Mouse (Mus musculus): ENCODE data around the gene Aqp12. TPM values are rescaled to one million over a fixed set of nuclear protein-coding genes. Genes with fewer than 3 reads are reported as not detected.
A peak's percentile ranks its signal among the peaks of the same experiment; 100 is the strongest.

Gene Aqp12
- polyA plus RNA-seq, 1 experiment from 2014 or later = not detected

DNA sequence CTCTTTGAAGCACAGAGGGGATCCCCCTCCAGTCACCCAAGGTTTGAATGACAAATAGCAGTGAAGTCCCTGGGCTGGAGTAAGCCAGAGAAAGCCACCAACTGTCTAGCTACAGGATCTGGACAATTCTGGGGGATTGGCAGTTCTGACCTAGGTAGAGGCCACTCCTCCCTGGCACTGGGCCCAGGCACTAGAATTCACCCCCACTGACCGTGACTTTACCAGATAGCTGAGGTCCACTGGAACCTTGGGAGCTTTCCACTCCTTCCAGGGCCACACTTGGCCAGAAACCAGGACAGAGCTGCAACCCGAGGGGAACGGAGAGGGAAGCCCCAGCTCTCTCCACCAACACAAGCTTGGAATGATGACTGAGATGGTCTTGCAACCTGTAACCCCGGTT is 3.1 kb downstream of the Aqp12 start:
- ATAC-seq (ENCODE audit: low read depth) (no peak), DNase-seq (ENCODE audit: low spot score) (no peak)
- Histone ChIP-seq H3K4me1 (ENCODE audit: control insufficient read depth, insufficient read depth, low read length) (no peaks in the 10 kb centered on the region), H3K27me3 (replicated peaks; ENCODE audit: control insufficient read depth, insufficient read depth, low read length) (no peaks in the 10 kb centered on the region), H3K9me3 (ENCODE audit: control insufficient read depth, low read length) (no peaks in the 10 kb centered on the region), H3K9ac (ENCODE audit: low read depth, low read length) (no peak overlapping the region), H3K36me3 (ENCODE audit: control insufficient read depth, insufficient read depth, low read length) (no peaks in the 10 kb centered on the region), H3K4me3 (ENCODE audit: low read depth, low read length) (no peak overlapping the region), H3K27ac (replicated peaks; ENCODE audit: low read depth, low read length) (no peak overlapping the region), H3K4me2 (ENCODE audit: low read depth, low read length) (no peak overlapping the region)
- 53% methylated on average over 4 of the region's 4 CpGs for WGBS

DNA sequence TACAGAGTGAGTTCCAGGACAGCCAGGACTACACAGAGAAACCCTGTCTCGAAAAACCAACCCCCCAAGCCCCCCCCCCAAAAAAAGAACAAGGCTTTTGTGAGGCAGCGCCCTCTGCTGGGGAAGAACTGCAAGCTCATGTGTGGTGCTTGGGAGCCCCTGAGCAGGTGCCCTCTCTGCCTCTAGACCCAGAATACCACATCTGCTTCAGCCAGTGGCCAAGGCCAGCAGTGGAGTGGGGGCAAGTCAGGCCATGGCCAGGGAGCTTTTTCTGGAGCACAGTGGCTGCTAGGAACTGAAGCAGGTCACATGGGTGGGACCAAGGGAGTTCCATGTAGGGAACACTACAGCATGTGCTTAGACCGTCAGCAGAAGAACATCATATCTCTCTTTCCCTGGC is 4.6 kb downstream of the Aqp12 start:
- H3K4me3 ChIP-seq (ENCODE audit: low read depth, low read length) = no peak overlapping the region
- H3K27me3 ChIP-seq (replicated peaks; ENCODE audit: control insufficient read depth, insufficient read depth, low read length) = no peaks in the 10 kb centered on the region
- 22% methylated on average over 3 of the region's 3 CpGs for WGBS
- H3K36me3 ChIP-seq (ENCODE audit: control insufficient read depth, insufficient read depth, low read length) = no peaks in the 10 kb centered on the region
- H3K4me2 ChIP-seq (ENCODE audit: low read depth, low read length) = no peak overlapping the region
- no peaks in the 10 kb centered on the region for H3K4me1 ChIP-seq (ENCODE audit: control insufficient read depth, insufficient read depth, low read length)
- H3K9ac ChIP-seq (ENCODE audit: low read depth, low read length) = no peak overlapping the region
- no peak for DNase-seq (ENCODE audit: low spot score)
- H3K9me3 ChIP-seq (ENCODE audit: control insufficient read depth, low read length) = no peaks in the 10 kb centered on the region
- no peak for ATAC-seq (ENCODE audit: low read depth)
- no peak overlapping the region for H3K27ac ChIP-seq (replicated peaks; ENCODE audit: low read depth, low read length)

DNA sequence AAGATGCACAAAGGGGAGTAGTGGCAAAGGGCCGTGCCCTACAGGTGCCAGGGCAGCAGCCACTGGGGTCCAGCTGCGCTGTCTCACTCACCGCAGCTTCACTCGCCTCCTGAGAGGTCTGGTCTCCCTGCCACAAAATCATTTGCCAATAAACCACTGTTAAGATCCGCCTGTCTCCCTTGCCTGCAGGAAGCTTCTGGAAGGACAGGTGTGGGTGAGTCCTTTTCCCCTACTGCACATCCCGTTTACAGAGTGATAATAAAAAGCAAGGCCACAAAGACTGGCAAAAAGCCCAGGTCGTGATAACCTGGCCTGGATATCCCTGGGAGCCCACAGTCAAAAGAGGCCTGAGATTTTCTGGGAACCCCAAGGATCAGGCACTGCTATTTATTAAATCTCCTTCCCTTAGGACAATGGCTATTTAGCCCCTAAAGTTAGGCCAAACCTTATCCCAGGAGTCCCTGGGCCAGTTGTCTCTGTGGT is 6.0 kb downstream of the Aqp12 start:
- H3K27ac ChIP-seq (replicated peaks; ENCODE audit: low read depth, low read length) = no peak overlapping the region
- H3K4me2 ChIP-seq (ENCODE audit: low read depth, low read length) = no peak overlapping the region
- DNase-seq (ENCODE audit: low spot score) (no peak), ATAC-seq (ENCODE audit: low read depth) (no peak)
- no peaks in the 10 kb centered on the region for H3K9me3 ChIP-seq (ENCODE audit: control insufficient read depth, low read length)
- 77% methylated on average over 7 of the region's 7 CpGs for WGBS
- H3K4me3 ChIP-seq (ENCODE audit: low read depth, low read length) = no peak overlapping the region
- H3K4me1 ChIP-seq (ENCODE audit: control insufficient read depth, insufficient read depth, low read length) = no peaks in the 10 kb centered on the region
- H3K27me3 ChIP-seq (replicated peaks; ENCODE audit: control insufficient read depth, insufficient read depth, low read length) = no peaks in the 10 kb centered on the region
- H3K36me3 ChIP-seq (ENCODE audit: control insufficient read depth, insufficient read depth, low read length) = no peaks in the 10 kb centered on the region
- no peak overlapping the region for H3K9ac ChIP-seq (ENCODE audit: low read depth, low read length)

DNA sequence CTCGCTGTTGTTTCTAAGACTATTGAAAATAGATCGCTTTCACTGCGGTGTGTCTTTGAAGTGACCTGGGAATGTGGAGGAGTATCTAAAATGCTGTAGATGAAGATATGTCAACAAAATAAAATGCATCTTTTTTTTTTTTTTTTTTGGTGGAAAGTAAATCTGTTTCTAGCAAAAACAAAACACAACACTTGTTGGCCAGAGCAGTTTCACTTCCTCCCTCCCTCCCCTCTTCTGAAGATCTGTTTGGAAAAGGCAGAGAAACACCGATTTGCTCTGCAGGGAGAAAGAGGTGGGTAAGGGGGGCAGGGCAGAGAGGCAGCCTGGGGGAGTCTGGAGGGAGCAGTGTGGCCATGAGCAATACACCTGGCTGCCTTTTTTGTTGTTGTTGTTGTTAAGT is 7.2 kb downstream of the Aqp12 start:
- Histone ChIP-seq H3K4me2 (ENCODE audit: low read depth, low read length) (no peak overlapping the region), H3K9me3 (ENCODE audit: control insufficient read depth, low read length) (no peaks in the 10 kb centered on the region), H3K4me3 (ENCODE audit: low read depth, low read length) (no peak overlapping the region), H3K27me3 (replicated peaks; ENCODE audit: control insufficient read depth, insufficient read depth, low read length) (no peaks in the 10 kb centered on the region), H3K9ac (ENCODE audit: low read depth, low read length) (no peak overlapping the region), H3K4me1 (ENCODE audit: control insufficient read depth, insufficient read depth, low read length) (no peaks in the 10 kb centered on the region), H3K27ac (replicated peaks; ENCODE audit: low read depth, low read length) (no peak overlapping the region), H3K36me3 (ENCODE audit: control insufficient read depth, insufficient read depth, low read length) (no peaks in the 10 kb centered on the region)
- ATAC-seq (ENCODE audit: low read depth) = no peak
- DNase-seq (ENCODE audit: low spot score) = no peak
- WGBS = 79% methylated on average over 4 of the region's 4 CpGs

DNA sequence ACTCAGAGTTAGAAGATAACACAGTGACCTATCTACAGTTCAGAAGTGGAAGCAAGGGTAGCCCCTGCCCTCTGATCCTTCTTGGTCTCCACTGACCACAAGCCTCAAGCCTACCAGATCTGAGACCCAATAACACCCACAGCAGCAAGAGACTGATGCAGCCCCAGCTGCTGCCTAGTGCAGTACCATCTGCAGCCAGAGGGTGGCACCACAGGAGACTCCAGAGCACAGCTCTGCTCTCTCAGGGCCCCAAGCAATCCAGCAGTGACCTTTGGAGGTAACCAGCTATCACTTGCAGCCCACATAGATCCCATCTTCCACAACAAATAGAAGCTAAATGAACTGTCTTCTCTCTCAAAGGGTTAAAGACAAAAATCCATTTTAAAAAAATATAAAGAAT is 8.3 kb downstream of the Aqp12 start:
- Histone ChIP-seq H3K27ac (replicated peaks; ENCODE audit: low read depth, low read length) (no peak overlapping the region), H3K4me2 (ENCODE audit: low read depth, low read length) (no peak overlapping the region), H3K27me3 (replicated peaks; ENCODE audit: control insufficient read depth, insufficient read depth, low read length) (no peaks in the 10 kb centered on the region), H3K9ac (ENCODE audit: low read depth, low read length) (no peak overlapping the region), H3K9me3 (ENCODE audit: control insufficient read depth, low read length) (no peaks in the 10 kb centered on the region), H3K4me3 (ENCODE audit: low read depth, low read length) (no peak overlapping the region), H3K4me1 (ENCODE audit: control insufficient read depth, insufficient read depth, low read length) (no peaks in the 10 kb centered on the region), H3K36me3 (ENCODE audit: control insufficient read depth, insufficient read depth, low read length) (no peaks in the 10 kb centered on the region)
- peak; percentile 46 for DNase-seq (ENCODE audit: low spot score)
- ATAC-seq (ENCODE audit: low read depth) = peak; percentile 45

DNA sequence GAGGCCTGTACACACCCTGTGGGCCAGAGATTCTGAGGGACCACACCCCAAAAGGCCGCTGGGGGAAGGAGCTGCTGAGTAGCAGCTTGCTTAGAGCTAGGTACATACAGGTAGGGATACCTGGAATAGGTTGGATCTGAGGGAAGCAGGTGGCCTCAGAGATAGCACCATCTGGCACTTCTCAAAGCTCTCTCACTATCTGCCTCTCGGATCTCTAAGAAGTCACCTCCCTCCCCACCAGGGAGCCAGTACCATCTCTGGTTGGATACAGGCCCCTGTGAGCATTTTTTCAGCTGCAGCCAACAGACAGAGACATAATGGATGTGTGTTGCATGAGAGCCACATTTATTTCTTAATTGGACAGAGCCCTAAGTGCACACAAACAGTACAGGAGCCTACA is 9.0 kb downstream of the Aqp12 start:
- Histone ChIP-seq H3K4me3 (ENCODE audit: low read depth, low read length) (no peak overlapping the region), H3K27me3 (replicated peaks; ENCODE audit: control insufficient read depth, insufficient read depth, low read length) (no peaks in the 10 kb centered on the region), H3K27ac (replicated peaks; ENCODE audit: low read depth, low read length) (no peak overlapping the region), H3K9me3 (ENCODE audit: control insufficient read depth, low read length) (no peaks in the 10 kb centered on the region), H3K36me3 (ENCODE audit: control insufficient read depth, insufficient read depth, low read length) (no peaks in the 10 kb centered on the region), H3K9ac (ENCODE audit: low read depth, low read length) (no peak overlapping the region), H3K4me1 (ENCODE audit: control insufficient read depth, insufficient read depth, low read length) (no peaks in the 10 kb centered on the region), H3K4me2 (ENCODE audit: low read depth, low read length) (no peak overlapping the region)
- 53% methylated on average over 2 of the region's 2 CpGs for WGBS
- ATAC-seq (ENCODE audit: low read depth) = no peak; the same call in 1 of the 2 replicates
- DNase-seq (ENCODE audit: low spot score) = no peak

DNA sequence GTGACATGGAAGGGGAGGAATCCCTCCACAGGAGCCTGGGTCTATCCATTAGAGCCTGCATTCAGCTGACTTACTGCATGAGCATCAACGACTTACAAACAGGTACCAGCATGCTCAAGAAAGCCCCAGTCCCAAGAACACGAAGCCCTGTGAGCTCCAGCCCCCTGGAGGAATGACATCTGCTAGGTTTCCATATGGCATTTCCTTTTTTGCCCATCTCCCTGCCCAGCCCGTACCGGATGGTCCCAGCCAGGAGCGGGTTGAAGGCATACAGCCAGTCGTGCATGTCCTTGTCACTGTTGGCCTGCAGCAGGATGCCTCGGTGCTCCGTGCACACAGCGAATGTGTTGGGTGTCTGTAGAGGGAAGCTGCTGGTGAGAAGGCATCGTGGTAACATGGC is 12.6 kb downstream of the Aqp12 start:
- 0 out of 2 replicates have a peak, but pooled peaks cover 11% of the 10 kb centered on the region for H3K36me3 ChIP-seq (ENCODE audit: control insufficient read depth, insufficient read depth, low read length)
- H3K4me2 ChIP-seq (ENCODE audit: low read depth, low read length) = no peak overlapping the region
- DNase-seq (ENCODE audit: low spot score) (no peak), ATAC-seq (ENCODE audit: low read depth) (no peak)
- 80% methylated on average over 10 of the region's 10 CpGs for WGBS
- no peak overlapping the region for H3K9ac ChIP-seq (ENCODE audit: low read depth, low read length)
- no peak overlapping the region for H3K27ac ChIP-seq (replicated peaks; ENCODE audit: low read depth, low read length)
- no peaks in the 10 kb centered on the region for H3K4me1 ChIP-seq (ENCODE audit: control insufficient read depth, insufficient read depth, low read length)
- no peak overlapping the region for H3K4me3 ChIP-seq (ENCODE audit: low read depth, low read length)
- H3K27me3 ChIP-seq (replicated peaks; ENCODE audit: control insufficient read depth, insufficient read depth, low read length) = no peaks in the 10 kb centered on the region
- no peaks in the 10 kb centered on the region for H3K9me3 ChIP-seq (ENCODE audit: control insufficient read depth, low read length)

DNA sequence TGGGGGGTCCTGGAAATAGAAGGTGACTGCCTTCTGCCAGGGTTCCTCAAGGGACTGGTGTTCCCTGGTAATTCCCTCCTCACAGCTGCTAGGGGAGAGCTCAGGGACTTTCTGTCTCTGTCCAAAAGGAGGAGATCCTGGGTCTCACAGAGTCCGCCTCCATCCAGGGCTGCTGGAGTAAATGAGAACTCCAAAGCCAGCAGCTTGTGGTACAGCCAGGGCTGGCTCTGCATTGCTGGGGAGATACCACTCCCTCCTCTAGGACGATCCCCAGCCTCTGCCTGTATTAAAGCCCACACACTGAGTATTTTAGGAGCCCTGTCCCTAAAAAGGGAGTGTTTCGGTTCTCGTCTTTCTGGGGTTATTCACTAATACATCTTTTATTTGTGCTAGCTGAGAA is 14.5 kb downstream of the Aqp12 start:
- Histone ChIP-seq H3K9ac (ENCODE audit: low read depth, low read length) (no peak overlapping the region), H3K9me3 (ENCODE audit: control insufficient read depth, low read length) (no peaks in the 10 kb centered on the region), H3K27ac (replicated peaks; ENCODE audit: low read depth, low read length) (no peak overlapping the region), H3K36me3 (ENCODE audit: control insufficient read depth, insufficient read depth, low read length) (0 out of 2 replicates have a peak, but pooled peaks cover 11% of the 10 kb centered on the region), H3K4me1 (ENCODE audit: control insufficient read depth, insufficient read depth, low read length) (no peaks in the 10 kb centered on the region), H3K27me3 (replicated peaks; ENCODE audit: control insufficient read depth, insufficient read depth, low read length) (no peaks in the 10 kb centered on the region), H3K4me3 (ENCODE audit: low read depth, low read length) (no peak overlapping the region), H3K4me2 (ENCODE audit: low read depth, low read length) (no peak overlapping the region)
- 73% methylated on average over 4 of the region's 4 CpGs for WGBS
- DNase-seq (ENCODE audit: low spot score) = no peak
- ATAC-seq (ENCODE audit: low read depth) = no peak

DNA sequence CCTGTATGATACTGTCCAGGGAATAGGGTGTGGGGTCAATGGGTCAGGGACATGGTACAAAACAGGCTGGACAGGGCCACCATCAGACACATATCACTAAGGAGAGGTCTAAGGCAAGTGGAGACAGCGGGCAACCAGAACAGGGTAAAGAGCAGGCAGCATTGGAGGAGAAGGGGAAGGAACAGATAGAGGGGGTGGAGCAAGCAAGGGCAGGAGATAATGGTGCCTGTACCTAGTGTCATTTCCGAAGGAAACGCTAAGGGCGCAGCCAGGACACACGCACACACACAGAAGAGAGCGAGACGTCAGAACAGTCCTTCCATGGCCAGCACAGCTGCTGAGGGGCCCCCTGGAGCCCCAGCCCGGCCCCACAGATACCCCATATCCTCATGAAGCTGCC is 20.5 kb downstream of the Aqp12 start:
- no peak overlapping the region for H3K4me2 ChIP-seq (ENCODE audit: low read depth, low read length)
- H3K4me1 ChIP-seq (ENCODE audit: control insufficient read depth, insufficient read depth, low read length) = no peaks in the 10 kb centered on the region
- no peak for DNase-seq (ENCODE audit: low spot score)
- ATAC-seq (ENCODE audit: low read depth) = no peak
- no peak overlapping the region for H3K27ac ChIP-seq (replicated peaks; ENCODE audit: low read depth, low read length)
- no peak overlapping the region for H3K4me3 ChIP-seq (ENCODE audit: low read depth, low read length)
- H3K9me3 ChIP-seq (ENCODE audit: control insufficient read depth, low read length) = no peaks in the 10 kb centered on the region
- H3K27me3 ChIP-seq (replicated peaks; ENCODE audit: control insufficient read depth, insufficient read depth, low read length) = no peaks in the 10 kb centered on the region
- 80% methylated on average over 8 of the region's 8 CpGs for WGBS
- no peak overlapping the region for H3K9ac ChIP-seq (ENCODE audit: low read depth, low read length)
- 0 out of 2 replicates have a peak, but pooled peaks cover 11% of the 10 kb centered on the region for H3K36me3 ChIP-seq (ENCODE audit: control insufficient read depth, insufficient read depth, low read length)
